Mouse (Mus musculus) MEL-GATA-1-ER (cell line): Measurements from ENCODE around the gene Zbp1.

Experiments used
- DNase-seq: peaks from one replicate; pipeline ENCODE4 v3.0.0-alpha.2; 2012; ENCODE audit warnings: low read depth; ENCODE audit errors: extremely low read depth

The Zbp1 gene

DNA sequence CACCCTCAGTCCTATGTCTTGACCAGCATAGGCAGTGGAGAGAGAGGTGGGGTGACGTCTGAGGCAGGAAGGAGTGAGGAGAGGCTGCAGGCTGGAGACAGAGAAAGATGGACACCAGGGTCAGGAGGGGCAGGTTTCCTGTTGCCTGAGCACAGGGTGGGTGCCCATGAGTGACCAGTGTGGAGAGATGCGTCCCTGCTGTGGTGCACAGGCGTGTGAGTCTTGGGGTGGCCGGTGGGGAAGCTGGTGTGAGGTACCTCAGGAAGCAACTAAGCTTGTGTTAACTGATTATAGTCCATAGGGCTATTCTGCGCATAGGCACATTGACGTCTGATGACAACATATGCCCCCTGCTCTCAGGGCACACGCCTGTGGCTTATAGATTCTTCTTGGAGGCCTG is 39.7 kb downstream of the Zbp1 start:
- no peak for DNase-seq

DNA sequence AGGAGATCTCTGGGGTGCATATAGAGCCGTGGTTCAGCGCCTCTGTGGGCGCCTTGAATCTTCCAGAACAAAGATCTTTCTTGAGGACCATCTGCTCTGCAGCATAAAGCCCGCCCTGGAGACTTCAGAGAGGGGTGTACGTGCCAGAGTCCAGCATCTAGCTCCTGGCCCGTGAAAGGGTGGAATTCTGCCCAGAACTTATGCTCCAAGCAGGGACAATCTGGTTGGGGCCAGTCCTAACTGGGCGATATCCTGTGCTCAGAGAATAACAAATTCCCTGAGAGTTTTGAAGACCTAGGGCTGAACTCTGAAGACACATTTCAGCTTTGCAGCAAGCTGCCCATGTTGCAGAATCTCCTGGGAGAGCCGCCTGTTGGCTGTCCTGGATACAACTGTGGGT is 40.8 kb downstream of the Zbp1 start:
- no peak for DNase-seq

DNA sequence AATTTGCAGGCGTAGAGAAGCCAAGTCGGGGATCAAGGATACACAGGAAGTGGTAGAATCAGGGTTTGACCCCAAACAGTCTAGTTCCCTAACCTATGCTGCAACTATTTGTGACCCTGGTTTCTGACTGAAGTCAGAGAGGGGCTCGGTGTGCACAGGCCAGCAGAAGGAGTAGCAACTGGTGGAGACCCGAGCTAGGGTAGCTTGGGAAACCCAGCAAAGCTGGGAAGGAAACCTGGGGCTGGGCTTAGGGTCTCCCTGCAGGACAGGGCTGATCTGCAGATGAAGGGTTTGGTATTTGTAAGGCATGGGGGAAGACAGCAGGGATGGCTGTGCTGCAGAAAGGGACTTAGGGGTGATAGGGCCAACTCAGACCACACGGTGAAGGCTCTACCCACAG is 41.2 kb downstream of the Zbp1 start:
- DNase-seq, result no peak

DNA sequence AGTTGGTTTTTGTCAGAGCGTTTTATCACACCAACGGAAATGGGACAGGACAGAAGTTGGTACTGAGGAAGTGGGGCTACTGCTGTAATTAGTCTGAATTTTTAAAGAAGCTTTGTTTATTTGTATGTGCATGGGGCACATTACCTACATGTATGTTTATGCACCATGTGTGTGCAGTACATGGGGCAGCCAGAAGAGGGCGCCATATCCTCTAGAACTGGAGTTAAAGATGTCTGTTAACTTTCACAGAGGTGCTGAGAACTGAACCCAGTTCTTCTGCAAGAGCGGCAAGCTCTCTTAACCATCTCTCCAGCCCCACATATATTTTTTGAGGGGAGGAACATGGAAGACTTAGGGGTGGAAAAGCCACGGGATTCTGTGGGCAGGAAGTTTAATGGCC is 43.0 kb downstream of the Zbp1 start:
- no peak for DNase-seq

DNA sequence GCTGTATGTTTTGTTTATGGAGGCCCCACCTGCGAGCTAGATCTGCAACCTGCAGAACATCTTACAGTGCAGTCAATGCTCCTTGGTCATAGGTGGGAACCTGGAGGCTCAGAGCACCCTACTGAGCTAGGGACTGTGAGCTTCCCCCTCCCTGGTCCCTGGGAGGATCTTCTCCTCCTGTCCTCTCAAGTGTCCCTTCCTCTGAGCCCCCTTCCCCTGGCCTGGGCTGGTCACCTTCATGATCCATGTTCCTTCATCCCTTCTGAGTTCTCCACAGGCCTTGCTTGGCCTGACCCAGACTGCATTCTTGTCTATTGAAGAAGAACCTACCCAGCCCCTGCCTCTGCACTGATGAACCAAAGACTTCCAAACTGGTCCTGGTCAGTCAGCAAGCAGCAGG is 44.2 kb downstream of the Zbp1 start:
- no peak for DNase-seq

DNA sequence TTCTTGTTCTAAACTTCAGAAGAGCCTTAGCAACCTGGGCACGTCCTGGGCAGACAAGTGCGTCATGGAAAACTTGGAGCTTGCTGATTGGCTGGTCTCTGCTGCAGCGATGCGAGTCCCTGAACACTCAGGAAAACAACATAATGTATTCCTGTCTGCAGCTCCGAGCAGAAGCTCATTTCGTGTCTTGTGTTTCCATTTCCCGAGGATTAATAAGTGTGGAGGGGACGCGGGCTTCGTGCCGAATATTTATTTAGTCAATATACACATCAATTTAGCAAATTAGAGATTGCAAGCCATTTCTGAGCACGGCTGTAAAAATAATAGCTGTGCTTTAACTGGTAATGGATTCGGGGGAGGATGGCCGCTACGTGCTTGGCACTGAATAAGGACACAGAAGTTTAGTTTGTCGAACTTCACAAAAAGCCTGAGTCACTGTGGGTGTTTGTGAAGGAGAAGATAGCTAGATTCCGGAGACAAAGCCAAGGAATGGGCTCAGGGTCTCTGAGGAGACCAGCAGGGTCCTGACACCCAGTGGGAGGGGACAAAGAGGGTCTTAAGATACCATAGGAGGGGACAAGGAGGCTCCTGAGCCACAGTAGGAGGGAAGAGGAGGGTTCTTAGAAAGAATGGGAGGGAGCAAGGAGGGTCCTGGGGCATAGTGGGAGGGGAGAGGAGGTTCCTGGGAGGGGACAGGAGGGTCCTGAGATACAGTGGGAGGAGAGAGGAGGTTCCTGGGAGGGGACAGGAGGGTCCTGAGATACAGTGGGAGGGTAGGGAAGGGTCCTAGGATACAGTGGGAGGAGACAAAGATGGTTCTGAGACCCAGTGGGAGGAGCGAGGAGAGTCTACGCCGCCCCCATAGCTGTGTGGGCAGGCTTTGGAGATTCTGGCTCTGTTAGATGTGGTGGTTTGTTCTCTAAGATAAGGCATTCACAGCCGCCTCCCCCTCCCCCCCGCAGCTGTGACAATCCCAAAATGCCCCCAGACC is 44.9 kb downstream of the Zbp1 start:
- no peak for DNase-seq

DNA sequence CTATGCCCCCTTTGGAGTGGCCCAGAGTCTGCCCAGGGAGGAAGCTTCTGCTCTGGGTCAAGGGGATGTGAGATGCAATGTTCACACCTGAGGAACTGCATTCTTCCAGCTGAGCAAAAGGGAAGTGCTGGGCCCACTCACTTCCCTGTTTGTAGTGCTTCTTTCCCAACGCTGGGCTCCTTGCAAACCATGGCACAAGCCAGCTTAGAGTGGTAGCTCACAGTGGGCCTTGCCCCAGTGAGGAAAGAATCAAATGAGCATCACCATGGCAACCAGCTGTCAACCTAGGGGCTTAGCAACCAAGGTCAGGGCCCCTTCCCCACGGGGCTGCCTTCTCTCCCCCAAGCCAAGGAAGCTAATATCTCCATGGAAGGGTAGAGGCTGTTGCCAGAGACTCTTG is 45.7 kb downstream of the Zbp1 start:
- DNase-seq, result no peak

DNA sequence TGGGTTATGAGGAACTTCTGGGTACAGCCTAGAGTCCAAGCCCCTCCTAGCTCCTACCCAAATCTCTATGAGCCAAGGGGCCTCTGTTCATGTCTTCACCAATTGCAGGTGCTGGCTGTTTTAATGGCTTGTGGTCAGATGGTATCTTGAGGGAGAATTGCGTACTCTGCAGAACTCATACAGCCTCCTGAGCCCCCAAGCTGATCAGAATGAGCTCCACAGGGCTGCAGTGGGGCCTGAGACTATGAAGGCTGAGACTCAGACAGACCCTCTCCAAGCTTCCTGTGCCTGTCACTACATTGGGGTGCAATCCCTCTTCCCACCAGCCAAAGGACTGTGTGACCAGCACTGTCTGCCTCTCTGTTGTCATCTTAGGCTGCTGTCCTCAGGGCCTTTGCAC is 46.3 kb downstream of the Zbp1 start:
- no peak for DNase-seq

DNA sequence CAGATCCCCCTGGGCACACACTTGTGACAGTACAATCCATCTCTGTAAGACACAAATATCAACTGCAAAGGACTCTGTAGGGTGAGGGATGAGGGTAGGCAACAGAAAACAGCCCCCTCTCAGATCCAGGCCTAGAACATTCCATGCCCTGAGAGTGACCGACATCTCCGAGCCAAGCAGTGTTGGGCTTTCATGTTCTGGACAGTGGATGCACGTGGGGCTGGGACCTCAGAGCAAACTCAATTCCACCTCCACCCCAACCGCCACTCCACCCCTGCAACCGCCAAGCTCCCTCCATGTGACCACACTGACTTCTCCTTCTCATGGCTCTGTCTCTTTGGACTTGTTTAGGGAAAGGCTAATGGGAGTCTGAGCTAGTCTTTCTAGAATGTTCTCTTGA is 46.8 kb downstream of the Zbp1 start:
- no peak for DNase-seq

DNA sequence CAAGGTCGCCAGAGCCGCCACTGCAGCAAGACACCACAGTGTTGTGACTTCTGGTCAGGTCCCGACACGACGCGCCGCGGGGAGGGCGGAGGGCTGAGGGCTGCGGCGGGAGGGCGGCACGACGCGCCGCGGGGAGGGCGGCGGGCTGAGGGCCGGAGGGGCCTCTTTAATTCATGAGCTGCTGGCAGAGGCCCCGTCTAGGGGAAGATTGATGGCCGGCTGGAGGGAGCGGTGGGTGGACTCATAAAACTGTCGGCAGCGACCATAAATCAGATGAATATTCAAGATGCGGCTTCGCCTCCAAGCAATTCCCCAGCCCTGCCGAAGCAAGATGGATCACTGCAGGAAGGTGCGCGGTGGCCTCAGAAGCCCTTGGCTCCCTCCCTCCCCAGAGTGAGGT is 47.3 kb downstream of the Zbp1 start:
- DNase-seq, result no peak

DNA sequence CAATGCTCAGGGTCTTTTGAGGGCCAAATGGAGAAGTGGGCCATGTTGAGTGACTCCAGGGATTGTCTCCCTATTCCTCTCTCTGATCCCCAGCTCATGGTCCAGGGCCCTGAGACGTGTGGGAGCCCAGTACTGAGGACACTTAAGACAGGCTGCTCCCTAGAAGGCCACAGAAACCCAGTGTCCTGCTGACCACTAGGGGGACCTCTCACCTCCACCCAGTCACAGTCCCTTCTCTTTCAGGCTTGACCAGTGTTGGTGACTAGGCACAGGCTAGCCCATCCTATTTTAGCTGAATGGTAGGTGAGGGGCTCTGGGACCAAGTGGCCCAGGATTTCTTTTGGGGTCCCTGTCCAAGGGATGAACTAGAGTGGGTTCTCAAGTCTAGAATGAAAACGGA is 48.0 kb downstream of the Zbp1 start:
- DNase-seq, result no peak

DNA sequence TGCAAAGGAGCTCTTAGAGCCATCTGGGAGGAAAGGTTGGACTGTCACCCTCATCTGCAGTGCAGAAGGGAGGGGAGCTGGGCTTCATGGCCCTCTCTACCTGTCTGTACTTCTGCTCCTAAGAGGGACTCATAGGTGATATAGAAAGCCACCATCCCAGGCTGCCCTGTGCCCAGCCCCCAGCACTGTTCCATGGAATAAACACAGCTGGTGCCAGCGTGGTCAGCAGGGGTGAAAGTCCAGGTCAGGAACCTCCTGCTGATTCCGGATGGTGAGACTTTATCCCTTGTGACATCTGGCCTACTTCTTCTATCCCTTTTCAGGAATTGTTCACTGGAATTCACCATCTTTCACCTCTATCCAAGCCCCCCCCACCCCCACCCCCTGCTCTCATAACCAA is 48.6 kb downstream of the Zbp1 start:
- DNase-seq, result no peak

DNA sequence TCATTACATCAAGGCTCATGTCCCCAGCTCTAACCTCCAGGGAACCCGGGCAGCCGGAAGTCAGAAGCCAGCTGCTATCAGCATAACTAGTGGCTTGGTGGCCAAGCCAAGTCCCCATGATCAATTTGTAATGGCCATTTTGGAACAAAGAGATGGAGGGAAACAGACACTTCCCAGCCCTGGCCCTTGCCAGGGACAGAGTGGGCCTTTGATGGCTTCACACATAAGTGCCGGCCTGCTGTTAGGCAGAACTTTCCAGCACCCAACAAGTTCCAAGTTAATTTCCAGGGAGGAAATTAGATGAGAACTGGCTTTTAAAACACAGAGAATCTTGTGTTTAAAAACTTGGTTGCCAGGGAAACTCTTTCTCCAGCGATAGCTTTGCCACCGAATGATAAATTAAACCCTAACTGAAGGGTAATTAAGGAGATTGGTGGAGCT is 50.3 kb downstream of the Zbp1 start:
- DNase-seq, result no peak

DNA sequence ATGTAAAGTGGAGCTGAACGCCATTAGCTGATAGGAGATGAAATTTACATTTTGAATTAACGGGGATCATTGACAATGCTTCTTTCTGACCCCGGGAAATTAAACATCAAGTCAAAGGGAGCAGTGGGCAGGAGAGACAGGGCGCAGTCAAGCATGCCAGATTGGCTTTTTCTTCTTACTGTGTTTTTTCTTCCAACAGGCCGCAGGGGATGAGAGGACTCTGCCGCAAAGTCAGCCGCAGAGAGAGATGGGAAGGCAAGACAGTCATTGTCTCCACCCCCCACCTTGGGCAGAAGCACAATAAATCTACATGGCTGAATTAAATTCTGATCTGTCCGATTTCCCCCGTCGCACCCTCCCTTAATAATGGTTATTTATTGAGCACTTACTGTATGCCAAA is 53.4 kb downstream of the Zbp1 start:
- no peak for DNase-seq

DNA sequence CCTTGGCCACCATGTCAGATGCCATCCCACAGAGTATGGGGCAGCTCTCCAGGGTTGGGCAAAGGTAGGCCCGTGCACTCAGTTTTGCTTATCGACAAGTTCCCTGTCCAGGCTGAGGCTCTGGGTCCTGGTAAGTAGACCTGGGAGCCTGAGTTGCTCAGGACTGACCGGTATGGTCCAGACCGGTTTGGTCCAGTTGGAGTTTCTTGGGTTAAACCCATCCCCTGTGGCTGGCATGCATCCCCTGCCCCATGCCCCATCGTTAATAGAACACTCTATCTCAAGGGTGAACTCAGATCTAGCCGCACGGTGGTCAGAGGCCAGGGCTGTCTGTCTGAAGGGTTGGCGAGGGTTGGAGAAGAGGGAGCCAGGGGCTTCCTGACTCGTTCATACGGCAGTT is 53.8 kb downstream of the Zbp1 start:
- no peak for DNase-seq

DNA sequence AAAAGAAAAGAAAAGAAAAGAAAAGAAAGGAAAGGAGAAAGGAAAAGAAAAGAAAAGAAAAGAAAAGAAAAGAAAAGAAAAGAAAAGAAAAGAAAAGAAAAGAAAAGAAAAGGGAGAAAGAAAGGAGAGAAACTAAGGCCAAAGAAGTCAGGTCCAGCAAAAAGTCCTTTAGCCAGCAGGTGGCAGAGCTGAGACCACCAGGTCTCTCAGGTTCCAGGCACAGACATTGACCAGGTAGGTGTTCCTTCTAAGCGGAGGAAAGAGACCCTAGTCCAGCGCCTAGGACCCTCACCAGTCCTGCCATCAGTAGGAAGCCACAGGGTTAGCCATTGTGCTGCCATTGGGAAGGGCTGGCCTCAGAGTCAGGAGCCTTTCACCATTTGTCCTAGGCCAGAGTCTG is 54.4 kb downstream of the Zbp1 start:
- DNase-seq, result no peak

DNA sequence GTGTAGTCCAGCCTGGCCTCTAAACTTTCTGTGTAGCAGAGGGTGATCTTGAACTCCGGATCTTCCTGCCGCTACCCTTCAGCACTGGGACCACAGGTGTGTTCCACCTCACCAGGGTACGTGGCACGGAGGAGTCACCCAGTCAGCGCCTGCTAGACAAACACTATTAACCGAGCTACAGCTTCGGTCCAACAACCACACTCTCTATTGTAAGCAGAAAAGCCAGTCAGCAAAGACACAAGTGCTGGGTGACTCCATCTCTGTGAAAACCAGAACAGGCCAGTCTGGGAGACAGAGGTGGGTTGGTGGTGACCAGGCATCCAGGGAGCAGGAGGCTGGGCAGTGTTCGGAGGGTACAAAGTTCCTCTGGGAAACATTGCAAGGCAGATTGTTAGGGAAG is 55.3 kb downstream of the Zbp1 start:
- no peak for DNase-seq

DNA sequence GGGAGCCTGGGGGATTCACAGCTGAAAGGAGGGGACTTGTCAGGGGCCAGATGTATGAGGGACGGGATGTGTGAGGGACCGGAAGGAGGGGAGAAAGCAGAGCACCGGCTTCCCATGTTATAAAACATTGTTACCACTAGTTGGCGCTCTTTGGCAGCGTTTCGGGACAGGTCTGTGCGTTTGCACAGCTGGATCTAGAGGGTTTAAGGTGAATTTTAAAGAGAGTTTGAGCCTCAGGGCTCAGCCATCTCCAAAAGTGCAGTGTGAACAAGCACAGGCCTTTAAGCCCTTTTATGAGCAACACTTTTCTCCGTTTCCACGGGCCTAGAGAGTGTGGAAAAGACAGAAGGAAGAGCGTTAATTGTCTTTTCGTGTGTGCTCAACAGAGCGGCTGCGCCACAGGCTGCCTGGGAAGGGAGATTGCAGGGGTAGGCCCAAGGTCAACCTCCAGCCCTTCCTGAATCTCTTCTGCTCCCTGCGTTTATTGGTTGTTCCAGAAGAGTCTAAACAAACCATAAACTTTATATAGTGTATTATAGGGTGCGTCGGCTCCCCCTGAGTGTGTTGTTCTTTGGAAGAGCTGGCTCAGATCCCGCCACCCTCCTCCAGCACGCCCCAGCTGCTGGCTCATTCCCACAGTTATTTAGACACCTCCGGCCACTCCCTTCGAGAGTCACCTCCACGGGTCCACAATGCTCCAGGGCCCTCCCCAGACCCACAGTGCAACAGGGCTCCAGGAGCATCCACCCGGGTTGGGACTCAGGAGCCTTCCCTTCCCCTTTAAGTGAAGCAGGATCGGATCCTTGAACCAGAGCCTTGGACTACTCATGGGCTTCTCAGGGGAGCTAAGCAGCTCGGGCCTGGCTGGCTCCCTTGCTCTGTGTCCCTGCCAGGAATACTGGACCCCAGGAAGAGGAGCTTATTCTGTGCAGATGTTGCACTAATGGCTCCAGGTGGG is 59.1 kb downstream of the Zbp1 start:
- no peak for DNase-seq

DNA sequence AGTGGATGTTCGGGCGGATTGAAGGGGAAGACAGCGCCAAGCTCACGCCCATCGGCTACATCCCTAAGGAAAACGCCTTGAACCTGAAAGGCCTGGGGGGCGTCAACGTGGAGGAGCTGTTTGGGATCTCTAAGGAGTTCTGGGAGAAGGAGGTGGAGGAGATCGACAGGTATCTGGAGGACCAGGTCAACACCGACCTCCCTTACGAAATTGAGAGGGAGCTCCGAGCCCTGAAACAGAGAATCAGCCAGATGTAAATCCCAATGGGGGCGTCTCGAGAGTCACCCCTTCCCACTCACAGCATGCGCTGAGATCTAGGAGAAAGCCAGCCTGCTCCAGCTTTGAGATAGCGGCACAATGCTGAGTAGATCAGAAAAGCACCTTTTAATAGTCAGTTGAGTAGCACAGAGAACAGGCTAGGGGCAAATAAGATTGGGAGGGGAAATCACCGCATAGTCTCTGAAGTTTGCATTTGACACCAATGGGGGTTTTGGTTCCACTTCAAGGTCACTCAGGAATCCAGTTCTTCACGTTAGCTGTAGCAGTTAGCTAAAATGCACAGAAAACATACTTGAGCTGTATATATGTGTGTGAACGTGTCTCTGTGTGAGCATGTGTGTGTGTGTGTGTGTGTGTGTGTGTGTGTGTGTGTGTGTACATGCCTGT is 60.2 kb downstream of the Zbp1 start:
- no peak for DNase-seq

DNA sequence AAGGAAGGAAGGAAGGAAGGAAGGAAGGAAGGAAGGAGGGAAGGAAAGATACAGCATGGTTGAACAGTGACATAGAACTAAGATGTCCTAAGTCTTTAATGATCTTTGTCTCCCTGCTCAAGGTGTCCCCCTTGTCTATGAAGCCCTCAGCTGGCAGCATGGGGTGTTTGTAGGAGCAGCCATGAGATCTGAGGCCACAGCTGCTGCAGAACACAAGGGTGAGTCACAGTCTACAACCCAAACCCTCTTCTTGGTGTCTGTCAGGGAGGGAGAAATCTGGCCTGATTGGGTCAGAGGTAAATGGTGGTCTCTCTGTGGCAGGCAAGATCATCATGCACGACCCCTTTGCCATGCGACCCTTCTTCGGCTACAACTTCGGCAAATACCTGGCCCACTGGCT is 60.9 kb downstream of the Zbp1 start:
- no peak for DNase-seq

DNA sequence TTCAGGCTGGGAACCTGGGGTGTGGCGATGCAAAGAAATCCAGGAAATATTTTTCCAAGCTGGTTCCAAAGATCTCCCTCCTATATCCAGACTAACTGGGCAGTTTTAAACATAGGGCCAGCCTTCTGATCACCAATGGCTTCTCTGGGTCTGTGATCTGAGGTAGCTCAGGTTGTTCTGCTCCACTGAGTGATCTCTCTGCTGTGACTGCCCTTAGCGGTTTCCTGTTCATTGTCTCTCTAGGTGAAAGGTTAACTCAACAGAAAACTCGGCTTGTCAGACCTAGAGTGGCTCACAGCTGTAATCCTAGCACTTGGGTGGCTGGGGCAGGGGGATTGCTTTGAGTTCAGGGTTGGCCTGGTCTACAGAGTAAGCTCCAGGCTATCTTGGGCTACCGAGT is 61.3 kb downstream of the Zbp1 start:
- no peak for DNase-seq

DNA sequence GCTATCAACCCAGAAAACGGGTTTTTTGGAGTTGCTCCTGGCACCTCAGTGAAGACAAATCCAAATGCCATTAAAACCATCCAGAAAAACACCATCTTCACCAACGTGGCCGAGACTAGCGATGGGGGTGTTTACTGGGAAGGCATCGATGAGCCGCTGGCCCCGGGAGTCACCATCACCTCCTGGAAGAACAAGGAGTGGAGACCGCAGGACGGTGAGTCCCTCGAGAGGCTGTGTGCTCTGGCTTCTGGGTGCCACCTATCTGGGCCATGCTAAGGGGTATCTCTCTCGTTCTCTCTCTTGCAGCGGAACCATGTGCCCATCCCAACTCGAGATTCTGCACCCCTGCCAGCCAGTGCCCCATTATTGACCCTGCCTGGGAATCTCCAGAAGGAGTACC is 61.8 kb downstream of the Zbp1 start:
- no peak for DNase-seq
